Mouse (Mus musculus) cerebral cortex, adult 2 months (tissue): Measurements from ENCODE around the gene Tead2.

Source experiments
- WGBS: fragments of 180-500 bp; shearing (Covaris S2); methylation state at CpG from one replicate; pipeline ENCODE4 v1.1.7; 2018; 5-methylcytosine and 5-hydroxymethylcytosine counted together

Gene Tead2

GRCm38 (mm10) chr7:45228548-45228947, 13.0 kb downstream of the Tead2 start:
- WGBS, result 95% methylated on average over 18 of the region's 18 CpGs

DNA sequence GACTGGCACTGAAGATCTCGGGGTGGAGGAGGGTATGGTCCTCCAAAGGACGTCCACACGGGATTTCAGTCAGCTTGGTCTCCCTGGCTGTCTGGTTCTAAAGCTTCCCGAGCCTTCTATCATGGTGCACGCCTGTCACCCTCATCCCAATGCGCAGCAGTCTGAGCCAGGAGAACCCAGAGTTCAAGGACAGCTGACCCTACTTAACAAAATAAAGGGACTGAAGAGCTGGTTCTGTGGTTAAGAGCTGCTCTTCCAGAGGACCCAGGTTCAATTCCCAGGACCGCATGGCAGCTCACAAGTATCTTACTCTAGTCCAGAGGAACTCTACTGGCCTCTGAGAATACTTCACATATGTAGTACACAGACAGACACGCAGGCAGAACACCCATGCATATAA, 13.5 kb downstream of the Tead2 start:
- WGBS, result 97% methylated on average over 8 of the region's 8 CpGs

- WGBS, result 93% methylated on average over 7 of the region's 7 CpGs
Observed at GRCm38 (mm10) chr7:45229459-45230203, 14.1 kb downstream of the Tead2 start.

DNA sequence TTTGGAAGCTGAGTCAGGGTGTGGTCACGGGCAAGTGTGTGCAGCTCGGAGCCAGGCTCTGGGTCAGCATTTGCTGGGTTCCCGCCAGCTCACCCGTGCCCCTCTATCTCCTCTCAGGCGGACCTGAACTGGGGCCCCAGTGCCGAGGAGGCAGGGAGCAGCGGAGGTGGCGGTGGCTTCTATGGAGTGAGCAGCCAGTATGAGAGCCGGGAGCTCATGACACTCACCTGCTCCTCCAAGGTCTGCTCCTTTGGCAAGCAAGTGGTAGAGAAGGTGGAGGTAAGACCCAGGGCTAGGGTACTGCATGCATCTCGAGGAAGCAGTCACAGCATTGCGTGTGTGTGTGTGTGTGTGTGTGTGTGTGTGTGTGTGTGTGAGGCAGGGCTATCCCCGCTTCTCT, 15.6 kb downstream of the Tead2 start:
- WGBS, result 87% methylated on average over 12 of the region's 12 CpGs

DNA sequence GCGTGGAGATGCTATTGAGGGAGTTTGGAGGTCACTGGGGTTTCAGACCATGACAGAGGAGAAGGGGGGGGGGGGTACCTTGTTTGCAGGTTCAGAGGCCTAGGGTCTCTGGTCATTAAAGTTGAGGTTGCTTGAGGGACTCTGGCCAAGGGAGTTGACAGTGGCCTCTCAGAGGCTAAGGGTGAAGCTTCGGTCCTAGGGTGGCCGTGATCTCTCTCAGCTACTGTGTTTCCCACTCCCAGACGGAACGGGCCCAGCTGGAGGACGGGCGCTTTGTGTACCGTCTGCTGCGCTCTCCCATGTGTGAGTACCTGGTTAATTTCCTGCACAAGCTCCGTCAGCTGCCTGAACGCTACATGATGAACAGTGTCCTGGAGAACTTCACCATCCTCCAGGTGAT, 16.4 kb downstream of the Tead2 start:
- WGBS, result 91% methylated on average over 11 of the region's 11 CpGs

DNA sequence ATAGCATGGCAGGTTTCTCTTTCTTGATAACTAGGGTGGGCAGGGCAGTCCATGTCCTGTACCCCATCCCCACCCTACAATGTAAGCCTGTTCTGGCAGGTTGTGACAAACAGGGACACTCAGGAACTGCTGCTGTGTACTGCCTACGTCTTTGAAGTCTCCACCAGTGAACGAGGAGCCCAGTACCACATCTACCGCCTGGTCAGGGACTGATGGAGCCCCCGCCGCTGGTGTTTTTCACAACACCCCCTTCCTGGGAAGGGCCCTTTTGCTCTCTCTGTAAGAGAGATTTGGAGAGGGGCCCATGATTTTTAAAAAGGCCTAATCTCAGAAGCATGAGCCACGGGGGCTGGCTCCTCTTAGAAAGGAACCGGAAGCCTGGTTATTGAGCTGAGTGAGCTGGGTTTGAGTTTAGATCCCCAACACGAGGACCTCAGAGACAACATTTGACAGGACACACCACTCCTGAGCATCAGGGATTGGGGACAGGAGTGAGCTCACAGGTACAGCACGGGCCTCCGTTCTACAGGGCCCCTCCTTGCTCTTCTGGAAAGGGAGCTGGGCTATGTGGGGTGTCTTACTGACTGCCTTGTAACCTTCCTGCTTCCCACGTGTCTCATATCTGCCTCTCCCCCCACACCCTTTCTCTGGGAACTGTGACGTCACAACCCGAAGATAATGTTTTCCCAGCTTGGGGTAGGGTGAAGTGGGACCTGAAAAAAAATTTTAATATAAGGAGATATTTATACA, 17.3 kb downstream of the Tead2 start:
- 41% methylated on average over 13 of the region's 13 CpGs for WGBS

DNA sequence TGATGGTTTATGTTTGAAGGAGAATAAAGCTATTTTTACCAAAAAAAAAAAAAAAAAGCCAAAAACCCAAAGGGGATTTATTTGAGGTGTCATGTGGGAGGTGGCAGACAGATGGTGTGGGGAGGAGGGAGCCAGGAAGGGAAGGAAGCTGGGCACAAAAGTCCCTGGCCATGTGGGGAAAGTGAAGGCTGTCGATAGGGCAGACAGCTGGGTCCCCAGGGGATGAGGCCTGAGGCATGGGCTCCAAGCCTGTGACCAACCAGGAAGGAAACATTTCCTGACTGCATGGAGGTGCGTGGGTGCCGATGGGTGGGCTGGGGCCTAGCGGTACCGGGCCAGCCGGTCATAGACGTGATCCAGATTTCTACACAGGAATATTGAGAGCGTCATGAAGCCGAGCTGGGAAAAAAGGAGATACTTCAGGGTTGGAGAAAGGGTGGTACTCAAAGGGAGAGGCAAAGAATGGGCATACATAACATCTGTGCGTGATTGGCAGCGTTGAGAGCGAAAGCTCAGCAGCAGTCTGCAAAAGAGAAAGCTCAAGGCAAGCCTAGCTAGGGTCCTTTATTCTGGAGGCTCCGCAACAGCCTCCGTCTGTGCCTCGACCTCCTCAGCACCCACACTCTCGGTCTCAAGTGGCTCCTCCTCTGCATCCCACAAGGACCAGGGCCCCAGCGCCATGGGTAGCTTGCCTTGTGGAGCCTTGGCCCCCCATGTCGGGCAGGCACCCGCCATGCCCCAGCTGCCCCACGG, 18.2 kb downstream of the Tead2 start:
- WGBS, result 32% methylated on average over 20 of the region's 20 CpGs

GRCm38 (mm10) chr7:45234333-45234841, 18.8 kb downstream of the Tead2 start:
- 32% methylated on average over 29 of the region's 29 CpGs for WGBS

DNA sequence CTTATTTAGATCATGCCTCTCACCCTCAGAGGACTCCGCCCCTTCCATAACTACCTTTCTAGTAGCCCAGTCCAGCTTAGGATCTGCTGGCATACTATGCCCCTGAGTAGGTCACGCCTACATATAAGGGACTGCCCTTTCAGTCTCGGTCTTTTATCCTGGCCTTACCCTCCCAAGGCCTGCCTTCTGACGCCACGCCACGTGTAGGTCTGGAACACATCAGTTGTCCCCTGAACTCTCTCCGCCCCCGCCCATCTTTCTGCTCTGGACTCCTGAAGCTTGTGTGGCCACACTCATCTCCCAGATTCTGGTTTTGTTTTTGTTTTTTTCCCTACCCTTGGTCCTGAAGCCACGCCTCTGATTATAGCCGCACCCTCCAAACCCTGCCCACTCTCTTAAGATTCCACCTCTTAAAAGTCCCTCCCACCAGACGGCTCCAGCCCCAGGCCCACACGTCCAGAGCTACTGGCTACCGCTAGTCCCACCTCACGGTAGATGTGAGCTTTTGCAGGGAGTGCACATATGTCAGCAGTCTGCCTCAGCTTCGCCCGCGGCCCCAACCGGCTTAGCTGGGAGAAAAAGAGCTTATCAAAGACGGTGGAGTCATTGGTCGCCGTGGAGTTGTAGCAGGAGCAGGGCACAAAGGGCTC, 19.5 kb downstream of the Tead2 start:
- WGBS, result 27% methylated on average over 21 of the region's 21 CpGs

- WGBS, result 67% methylated on average over 17 of the region's 17 CpGs
Observed at GRCm38 (mm10) chr7:45235656-45236180, 20.2 kb downstream of the Tead2 start.

DNA sequence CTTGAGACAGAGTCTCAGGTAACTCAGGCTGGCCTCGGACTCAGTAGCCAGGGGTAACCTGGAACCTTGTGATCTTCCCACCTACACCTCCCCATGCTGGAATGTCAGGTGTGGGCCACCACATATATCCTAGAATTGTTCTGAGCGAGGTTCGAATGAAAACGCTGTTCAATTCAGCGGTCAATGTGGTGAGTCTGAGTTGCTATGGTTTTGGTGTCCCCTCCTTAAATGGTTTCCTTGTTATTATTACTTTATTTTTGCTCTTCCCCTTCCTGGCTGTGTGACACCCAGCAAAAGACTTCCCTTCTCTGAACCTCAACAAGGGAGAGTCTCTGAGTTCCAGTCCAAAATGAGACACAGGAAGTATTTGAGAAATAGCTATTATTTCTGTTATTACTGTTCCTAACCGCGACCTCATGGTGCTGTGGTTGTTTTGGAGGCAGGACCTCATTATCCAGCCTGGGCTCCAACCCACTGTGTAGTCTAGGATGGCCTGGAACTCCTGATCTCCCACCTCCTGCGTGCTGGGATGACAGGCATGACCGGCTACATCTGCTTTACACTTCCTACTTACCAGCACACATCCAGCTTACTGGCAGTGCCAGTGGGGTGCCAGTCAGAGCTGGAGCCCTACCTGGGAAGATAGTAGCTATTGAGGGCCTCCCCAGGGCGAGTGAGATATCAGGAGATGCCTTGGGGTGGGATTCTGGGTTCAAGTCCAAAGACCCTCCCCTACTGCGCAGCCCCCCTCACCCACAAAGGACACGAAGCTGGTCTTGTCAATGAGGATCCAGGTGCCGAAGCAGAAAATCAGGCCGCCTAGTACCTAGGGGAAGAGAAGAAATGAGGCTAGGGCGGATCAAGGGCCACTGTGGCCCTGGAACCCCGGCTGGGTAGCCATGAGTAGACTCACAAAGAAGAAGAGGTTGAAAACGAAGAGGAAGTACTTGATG, 22.5 kb downstream of the Tead2 start:
- WGBS, result 79% methylated on average over 17 of the region's 17 CpGs

DNA sequence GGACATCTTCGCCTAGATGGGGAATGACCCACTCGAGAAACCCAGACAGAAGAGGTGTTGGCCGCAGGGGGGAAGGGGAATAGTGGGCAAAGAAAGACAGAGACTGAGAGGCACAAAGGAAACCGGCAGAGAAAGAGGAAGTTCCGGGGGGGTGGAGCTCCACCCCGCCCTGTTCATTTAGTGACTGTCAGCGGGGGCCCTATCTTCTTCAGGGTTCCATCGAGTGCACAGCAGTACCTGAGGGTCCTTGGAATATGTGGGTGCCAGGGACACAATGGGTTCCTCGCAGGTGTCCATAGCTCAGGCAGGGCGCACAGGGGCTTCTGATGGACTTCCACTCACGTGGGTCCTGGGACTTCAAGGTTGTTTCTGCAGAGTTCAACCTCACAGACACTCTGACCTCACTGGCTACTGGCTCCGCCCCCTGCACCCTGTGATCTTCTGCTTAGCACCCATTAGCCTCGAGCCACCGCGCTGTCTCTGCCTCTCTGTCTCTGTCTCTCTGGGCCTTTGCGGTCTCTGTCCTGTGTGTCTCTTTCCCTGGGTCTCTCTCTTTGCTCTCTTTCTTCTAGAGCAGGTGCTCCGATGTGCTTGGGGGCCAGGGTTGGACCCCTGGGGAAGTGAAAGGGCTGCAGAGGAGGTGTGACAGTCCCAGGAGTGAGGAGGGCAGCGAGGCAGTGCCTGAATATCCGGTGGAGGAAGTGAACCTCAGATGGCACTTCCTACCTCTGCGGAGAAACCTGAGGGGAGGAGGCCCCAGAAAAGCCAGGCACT, 23.4 kb downstream of the Tead2 start, which contains the start of gene Cd37:
Cd37 (minus strand) TSS at position 393 of the 774 bp plus-strand sequence.
- 64% methylated on average over 20 of the region's 20 CpGs for WGBS

DNA sequence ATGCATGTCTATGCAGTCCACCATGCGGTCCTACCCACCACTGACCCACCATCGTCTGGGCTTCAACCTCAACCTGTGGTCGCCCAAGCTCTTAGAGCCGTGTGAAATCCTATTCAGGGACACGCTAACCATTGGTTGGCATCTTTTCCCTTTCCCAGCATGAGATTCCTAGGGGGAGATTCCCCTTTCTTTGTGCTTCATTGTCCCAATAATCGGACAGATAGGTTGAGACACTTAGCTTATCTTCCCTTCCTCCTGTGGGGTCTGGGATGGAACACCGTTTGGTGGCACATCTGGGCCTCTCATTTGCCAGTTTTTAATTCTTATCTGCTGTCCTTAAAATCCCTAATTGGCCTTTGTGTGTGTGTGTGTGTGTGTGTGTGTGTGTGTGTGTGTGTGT, 24.6 kb downstream of the Tead2 start:
- WGBS, result 85% methylated on average over 7 of the region's 7 CpGs

DNA sequence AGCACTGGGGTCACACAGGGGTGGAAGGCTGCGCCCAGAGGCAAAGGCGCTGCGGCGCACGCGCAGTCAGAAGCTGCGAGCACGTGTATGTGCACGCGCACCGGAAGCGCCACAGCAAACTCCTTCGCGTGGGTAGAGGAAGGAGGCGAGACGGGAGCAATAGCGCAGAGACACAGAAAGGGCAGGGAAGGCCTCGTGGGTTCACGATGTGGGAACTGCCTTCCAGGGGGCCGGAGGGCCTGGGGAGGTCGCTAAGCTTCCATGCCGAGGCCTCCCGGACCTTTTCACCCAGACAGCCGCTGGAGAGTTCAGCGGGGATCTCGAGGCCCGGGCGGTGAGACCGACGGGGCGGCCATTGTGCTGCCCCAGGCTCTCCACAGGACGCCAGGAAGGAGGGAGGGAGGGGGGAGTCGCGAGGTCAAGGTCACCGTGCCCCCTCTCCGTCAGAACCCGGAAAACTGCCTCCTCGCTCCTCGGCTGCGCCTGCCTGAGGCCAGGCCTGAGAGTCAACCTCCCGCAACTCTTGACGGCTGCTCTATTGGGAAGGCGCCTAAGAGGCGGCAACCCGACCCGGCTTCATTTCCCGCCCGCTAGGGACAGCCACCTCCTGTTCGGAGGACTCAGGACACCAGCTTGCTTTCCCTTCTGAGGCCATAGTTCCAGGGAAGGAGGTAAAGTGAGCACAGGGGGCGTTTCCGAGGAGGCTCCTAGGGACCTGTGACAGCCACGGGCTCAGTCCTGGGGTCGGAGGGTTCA, 25.3 kb downstream of the Tead2 start, which contains the start of gene Slc6a16:
Slc6a16 (plus strand) TSS at position 453 of the 756 bp plus-strand sequence.
- WGBS, result 20% methylated on average over 53 of the region's 53 CpGs

GRCm38 (mm10) chr7:45241389-45241749, 25.8 kb downstream of the Tead2 start:
- 88% methylated on average over 6 of the region's 6 CpGs for WGBS

- 40% methylated on average over 3 of the region's 3 CpGs for WGBS
Observed at GRCm38 (mm10) chr7:45247666-45248065, 32.1 kb downstream of the Tead2 start.

DNA sequence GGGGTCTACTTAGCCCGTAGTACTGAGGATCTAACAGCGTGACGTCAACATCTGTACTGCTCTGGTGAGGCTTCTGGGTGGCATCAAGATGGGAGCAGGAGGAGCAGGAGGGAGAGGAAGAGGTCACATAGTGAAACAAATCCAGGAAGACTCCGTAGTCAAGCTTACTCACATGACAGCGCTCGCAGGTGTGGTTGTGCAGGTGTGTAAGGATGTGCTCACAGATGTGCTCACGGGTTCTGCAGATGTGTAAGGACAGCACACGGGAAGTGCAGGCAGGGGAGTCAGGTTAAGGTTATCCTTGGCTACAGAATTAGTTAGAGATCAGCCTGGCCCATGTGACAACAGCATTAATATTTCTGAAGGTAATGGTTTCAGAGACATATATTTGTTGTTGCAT, 38.3 kb downstream of the Tead2 start:
- whole genome bisulfite sequencing, result 85% methylated on average over 8 of the region's 8 CpGs

GRCm38 (mm10) chr7:45255822-45256221, 40.3 kb downstream of the Tead2 start:
- 72% methylated on average over 7 of the region's 7 CpGs for WGBS
